14 mouse cellular contexts compared by ENCODE assay signal in the genomic region with DNA sequence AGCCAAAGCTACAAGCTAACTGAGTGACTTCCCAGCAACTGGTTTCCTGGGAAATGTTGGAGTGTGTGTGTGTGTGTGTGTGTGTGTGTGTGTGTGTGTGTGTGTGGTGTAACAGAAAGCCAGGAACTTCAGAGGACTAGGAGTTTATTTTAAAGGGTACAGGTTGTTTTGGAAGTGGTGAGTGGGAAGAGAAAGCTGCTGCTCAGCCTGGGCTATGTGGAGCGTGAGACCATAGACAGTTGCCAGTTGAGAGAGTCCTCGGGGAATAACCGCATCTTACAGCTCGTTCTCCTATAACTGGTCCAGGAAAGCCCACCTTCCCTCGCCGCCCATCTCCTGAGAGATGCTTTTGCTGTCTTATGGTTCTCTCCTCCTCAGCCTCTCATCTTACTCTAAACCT. TPM values are rescaled to one million over a fixed set of nuclear protein-coding genes. Genes with fewer than 3 reads are reported as not detected.
"Had no signal": no experiment of that assay in that cellular context is flagged by ENCODE, and none has a peak within 500 bp of the region (broad histone marks: within the 10 kb centered on the region; RNA-seq: fewer than 3 reads in every experiment).

No protein-coding gene starts in this region.

- DNase-seq: kidney, adult 11 months; kidney, adult 8-10 months; kidney, postnatal 10 days; kidney, postnatal 36 days; layer of hippocampus, postnatal 36 days; liver, embryonic 13.5 days; lung, adult 2 months; lung, postnatal 14 days; lung, postnatal 4 days; retina, postnatal 1 day; thymus, adult 2 months; thymus, postnatal 14 days; thymus, postnatal 4 days had no signal

RNA-seq across cellular contexts. Expression of gene Dnah14, which starts 12.8 kb away (rescaled TPM):
- total RNA-seq: liver, adult 2 months had no signal
